Mouse (Mus musculus) liver, embryonic 15.5 days (tissue): ENCODE measurements at regions not wholly inside any gene's neighbourhood (a gene's known extent, or its start where the extent isn't known, plus 50 kb on each side); places are given as distances from the start of the nearest gene placed in this dataset.

Experiments used
- ATAC-seq: fragments of 200-750 bp; cut with Nextera tagmentation; 2 replicates; pipeline ENCODE4 v1.8.0; 2017; ENCODE audit warnings: moderate number of reproducible peaks, mild to moderate bottlenecking, moderate library complexity; ENCODE audit not compliant: insufficient read depth
- H3K27ac ChIP-seq: fragments of 300-500 bp; sonication (generic); replicated peaks from 2 replicates; pipeline ENCODE4 v1.5.1; 2015; ENCODE audit warnings: mild to moderate bottlenecking, inconsistent platforms
- H3K27me3 ChIP-seq: fragments of 300-500 bp; sonication (generic); 2 replicates; pipeline ENCODE4 v1.6.1; 2015; ENCODE audit warnings: mild to moderate bottlenecking, inconsistent platforms
- H3K36me3 ChIP-seq: fragments of 300-500 bp; sonication (generic); replicated peaks from 2 replicates; pipeline ENCODE4 v1.6.1; 2015; ENCODE audit warnings: moderate library complexity, mild to moderate bottlenecking, inconsistent platforms
- H3K4me1 ChIP-seq: fragments of 300-500 bp; sonication (generic); replicated peaks from 2 replicates; pipeline ENCODE4 v1.6.1; 2015; ENCODE audit warnings: inconsistent platforms
- H3K4me2 ChIP-seq: fragments of 300-500 bp; sonication (generic); 2 replicates; pipeline ENCODE4 v1.6.1; 2015; ENCODE audit warnings: moderate library complexity, mild to moderate bottlenecking, inconsistent platforms
- H3K4me3 ChIP-seq: fragments of 300-500 bp; sonication (generic); replicated peaks from 2 replicates; pipeline ENCODE4 v1.5.1; 2015; ENCODE audit warnings: mild to moderate bottlenecking, inconsistent platforms
- H3K9ac ChIP-seq: fragments of 300-500 bp; sonication (generic); 2 replicates; pipeline ENCODE4 v1.6.1; 2015; ENCODE audit warnings: moderate library complexity, mild to moderate bottlenecking, inconsistent platforms
- H3K9me3 ChIP-seq: fragments of 300-500 bp; sonication (generic); replicated peaks from 2 replicates; pipeline ENCODE4 v1.6.1; 2016; ENCODE audit warnings: inconsistent platforms
- WGBS: fragments of 180-500 bp; shearing (Covaris S2); methylation state at CpG from one replicate; pipeline ENCODE4 v1.1.7; 2015; ENCODE audit warnings: mixed read lengths; ENCODE audit not compliant: insufficient replicate concordance; 5-methylcytosine and 5-hydroxymethylcytosine counted together

GRCm38 (mm10) chr12:118466837-118467236 lies 165.6 kb upstream of the Sp4 start:
- H3K4me3 ChIP-seq = no peak overlapping the region

GRCm38 (mm10) chr12:118457493-118458408 lies 156.5 kb upstream of the Sp4 start:
- peaks cover 26% of the 10 kb centered on the region for H3K27me3 ChIP-seq
- no peak for ATAC-seq
- no peak overlapping the region for H3K4me3 ChIP-seq
- no peak overlapping the region for H3K27ac ChIP-seq
- 8% methylated on average over 36 of the region's 36 CpGs for whole genome bisulfite sequencing
- H3K4me1 ChIP-seq = no peaks in the 10 kb centered on the region
- no peaks in the 10 kb centered on the region for H3K36me3 ChIP-seq
- H3K9me3 ChIP-seq = no peaks in the 10 kb centered on the region
- H3K9ac ChIP-seq = no peak overlapping the region
- H3K4me2 ChIP-seq = peak overlapping the region; percentile 44

More at GRCm38 (mm10) chr12:118466837-118467236, 165.6 kb upstream of the Sp4 start:
- Histone ChIP-seq H3K27me3 (no peaks in the 10 kb centered on the region), H3K27ac (no peak overlapping the region), H3K9me3 (peaks cover 3% of the 10 kb centered on the region; the same call in 1 of the 2 replicates), H3K4me2 (no peak overlapping the region), H3K36me3 (no peaks in the 10 kb centered on the region), H3K4me1 (no peaks in the 10 kb centered on the region), H3K9ac (no peak overlapping the region)
- 46% methylated on average over 3 of the region's 3 CpGs for WGBS
- ATAC-seq = no peak

- ATAC-seq = no peak
- 16% methylated on average over 1 of the region's 1 CpGs for WGBS
Measured at GRCm38 (mm10) chr12:118455609-118456008, 154.4 kb upstream of the Sp4 start.

GRCm38 (mm10) chr12:118439626-118440025 lies 138.4 kb upstream of the Sp4 start:
- Histone ChIP-seq H3K4me2 (no peak overlapping the region), H3K9me3 (no peaks in the 10 kb centered on the region), H3K9ac (no peak overlapping the region), H3K27ac (no peak overlapping the region), H3K4me1 (no peaks in the 10 kb centered on the region), H3K4me3 (no peak overlapping the region), H3K36me3 (no peaks in the 10 kb centered on the region), H3K27me3 (no peaks in the 10 kb centered on the region)
- no peak for ATAC-seq
- 51% methylated on average over 3 of the region's 3 CpGs for WGBS

More at GRCm38 (mm10) chr12:118455609-118456008, 154.4 kb upstream of the Sp4 start:
- no peaks in the 10 kb centered on the region for H3K9me3 ChIP-seq
- H3K9ac ChIP-seq = no peak overlapping the region
- H3K4me3 ChIP-seq = no peak overlapping the region
- no peaks in the 10 kb centered on the region for H3K4me1 ChIP-seq
- H3K36me3 ChIP-seq = no peaks in the 10 kb centered on the region
- no peak overlapping the region for H3K4me2 ChIP-seq
- no peak overlapping the region for H3K27ac ChIP-seq
- peaks cover 26% of the 10 kb centered on the region for H3K27me3 ChIP-seq

GRCm38 (mm10) chr12:118438882-118439281 lies 137.6 kb upstream of the Sp4 start:
- WGBS = 29% methylated on average over 5 of the region's 5 CpGs
- Histone ChIP-seq H3K27me3 (no peaks in the 10 kb centered on the region), H3K36me3 (no peaks in the 10 kb centered on the region), H3K4me1 (no peaks in the 10 kb centered on the region), H3K4me3 (no peak overlapping the region), H3K27ac (no peak overlapping the region), H3K9me3 (no peaks in the 10 kb centered on the region), H3K9ac (no peak overlapping the region), H3K4me2 (no peak overlapping the region)
- no peak for ATAC-seq

GRCm38 (mm10) chr12:118432703-118433102 lies 131.5 kb upstream of the Sp4 start:
- 56% methylated on average over 4 of the region's 4 CpGs for WGBS
- Histone ChIP-seq H3K9ac (no peak overlapping the region), H3K27ac (no peak overlapping the region), H3K4me2 (no peak overlapping the region), H3K27me3 (no peaks in the 10 kb centered on the region), H3K4me3 (no peak overlapping the region), H3K36me3 (no peaks in the 10 kb centered on the region), H3K4me1 (no peaks in the 10 kb centered on the region), H3K9me3 (no peaks in the 10 kb centered on the region)
- ATAC-seq = no peak

GRCm38 (mm10) chr12:118428384-118428783 lies 127.1 kb upstream of the Sp4 start:
- no peaks in the 10 kb centered on the region for H3K4me1 ChIP-seq
- no peak overlapping the region for H3K27ac ChIP-seq
- H3K4me2 ChIP-seq = no peak overlapping the region
- no peaks in the 10 kb centered on the region for H3K36me3 ChIP-seq
- WGBS = 33% methylated on average over 5 of the region's 5 CpGs
- no peak overlapping the region for H3K9ac ChIP-seq
- H3K4me3 ChIP-seq = no peak overlapping the region
- no peaks in the 10 kb centered on the region for H3K27me3 ChIP-seq
- ATAC-seq = no peak
- H3K9me3 ChIP-seq = no peaks in the 10 kb centered on the region

GRCm38 (mm10) chr12:118415956-118416355 lies 114.7 kb upstream of the Sp4 start:
- no peaks in the 10 kb centered on the region for H3K27me3 ChIP-seq

GRCm38 (mm10) chr12:118411767-118412430 lies 110.7 kb upstream of the Sp4 start:
- no peak overlapping the region for H3K4me2 ChIP-seq
- H3K9me3 ChIP-seq = no peaks in the 10 kb centered on the region
- H3K27me3 ChIP-seq = no peaks in the 10 kb centered on the region
- no peaks in the 10 kb centered on the region for H3K4me1 ChIP-seq
- H3K27ac ChIP-seq = no peak overlapping the region
- 29% methylated on average over 7 of the region's 7 CpGs for WGBS
- ATAC-seq = no peak
- no peaks in the 10 kb centered on the region for H3K36me3 ChIP-seq
- H3K9ac ChIP-seq = no peak overlapping the region
- H3K4me3 ChIP-seq = no peak overlapping the region

More at GRCm38 (mm10) chr12:118415956-118416355, 114.7 kb upstream of the Sp4 start:
- 64% methylated on average over 1 of the region's 1 CpGs for WGBS
- Histone ChIP-seq H3K9ac (no peak overlapping the region), H3K4me1 (no peaks in the 10 kb centered on the region), H3K36me3 (no peaks in the 10 kb centered on the region), H3K4me3 (no peak overlapping the region), H3K27ac (no peak overlapping the region), H3K9me3 (no peaks in the 10 kb centered on the region), H3K4me2 (no peak overlapping the region)
- ATAC-seq = no peak

- no peaks in the 10 kb centered on the region for H3K4me1 ChIP-seq
- no peak overlapping the region for H3K9ac ChIP-seq
- no peaks in the 10 kb centered on the region for H3K27me3 ChIP-seq
- no peaks in the 10 kb centered on the region for H3K9me3 ChIP-seq
- no peak for ATAC-seq
- H3K27ac ChIP-seq = no peak overlapping the region
- H3K4me2 ChIP-seq = no peak overlapping the region
- no peak overlapping the region for H3K4me3 ChIP-seq
- H3K36me3 ChIP-seq = no peaks in the 10 kb centered on the region
Measured at GRCm38 (mm10) chr12:118410917-118411316, 109.7 kb upstream of the Sp4 start.

- no peaks in the 10 kb centered on the region for H3K36me3 ChIP-seq
- ATAC-seq = no peak
- H3K4me1 ChIP-seq = no peaks in the 10 kb centered on the region
- H3K4me3 ChIP-seq = no peak overlapping the region
- no peak overlapping the region for H3K4me2 ChIP-seq
- no peaks in the 10 kb centered on the region for H3K27me3 ChIP-seq
- no peak overlapping the region for H3K9ac ChIP-seq
- no peaks in the 10 kb centered on the region for H3K9me3 ChIP-seq
- no peak overlapping the region for H3K27ac ChIP-seq
Measured at GRCm38 (mm10) chr12:118405135-118405534, 103.9 kb upstream of the Sp4 start.
